Mouse (Mus musculus) embryonic facial prominence, embryonic 11.5 days (tissue): ENCODE measurements around the gene Coro2a. TPM values are rescaled to one million over a fixed set of nuclear protein-coding genes. Genes with fewer than 3 reads are reported as not detected.

Experiments
- ATAC-seq: fragments of 200-750 bp; cut with Nextera tagmentation; replicated peaks from 2 replicates; pipeline ENCODE4 v1.8.0; 2017; ENCODE audit warnings: low read depth; ENCODE audit not compliant: insufficient number of reproducible peaks, low FRiP score, low TSS enrichment
- DNase-seq: peaks from one replicate; pipeline ENCODE4 v3.0.0-alpha.2; 2015; ENCODE audit warnings: low spot score
- H3K27ac ChIP-seq: fragments of 300-500 bp; sonication (generic); replicated peaks from 2 replicates; pipeline ENCODE4 v1.5.1; 2014; ENCODE audit warnings: mild to moderate bottlenecking, low read depth, low read length, control low read depth
- H3K27me3 ChIP-seq: fragments of 300-500 bp; sonication (generic); 2 replicates; pipeline ENCODE4 v1.6.1; 2014; ENCODE audit warnings: mild to moderate bottlenecking, low read length, moderate library complexity, mixed read lengths; ENCODE audit not compliant: control insufficient read depth, insufficient read depth
- H3K36me3 ChIP-seq: fragments of 300-500 bp; sonication (generic); replicated peaks from 2 replicates; pipeline ENCODE4 v1.6.1; 2014; ENCODE audit warnings: low read depth, mild to moderate bottlenecking, low read length, moderate library complexity, mixed read lengths; ENCODE audit not compliant: control insufficient read depth, insufficient read depth
- H3K4me1 ChIP-seq: fragments of 300-500 bp; sonication (generic); 2 replicates; pipeline ENCODE4 v1.6.1; 2014; ENCODE audit warnings: low read length, mixed read lengths; ENCODE audit not compliant: control insufficient read depth, insufficient read depth
- H3K4me2 ChIP-seq: fragments of 300-500 bp; sonication (generic); 2 replicates; pipeline ENCODE4 v1.6.1; 2014; ENCODE audit warnings: low read depth, mild to moderate bottlenecking, control low read depth, low read length, moderate library complexity
- H3K4me3 ChIP-seq: fragments of 300-500 bp; sonication (generic); 2 replicates; pipeline ENCODE4 v1.5.1; 2014; ENCODE audit warnings: low read depth, low read length, control low read depth
- H3K9ac ChIP-seq: fragments of 300-500 bp; sonication (generic); replicated peaks from 2 replicates; pipeline ENCODE4 v1.6.1; 2014; ENCODE audit warnings: mild to moderate bottlenecking, control low read depth, low read length
- H3K9me3 ChIP-seq: fragments of 300-500 bp; sonication (generic); replicated peaks from 2 replicates; pipeline ENCODE4 v1.6.1; 2016; ENCODE audit warnings: mild to moderate bottlenecking, low read length, inconsistent platforms, mixed read lengths; ENCODE audit not compliant: control insufficient read depth
- WGBS: fragments of 180-500 bp; shearing (Covaris S2); extraction: QIAGEN DNeasy Blood & Tissue Kit; methylation state at CpG from one replicate; pipeline ENCODE4 v1.1.7; 2014; 5-methylcytosine and 5-hydroxymethylcytosine counted together
- polyA plus RNA-seq: library from polyadenylated mRNA; unstranded; fragments of >200 nt; fragmentation: Nextera tagmentation; extraction: Ambion mirVana; gene quantifications from 2 replicates; pipeline ENCODE4 v1.2.1, GENCODE M21; 2014

Gene Coro2a
- polyA plus RNA-seq, 1 experiment from 2014 or later: 6.0 TPM

- Histone ChIP-seq H3K9ac (peak within 1 kb of the TSS; percentile 79), H3K4me2 (peak within 1 kb of the TSS; percentile 67), H3K36me3 (no peaks in the 10 kb centered on the region; the same call in none of the 2 replicates), H3K27me3 (no peaks in the 10 kb centered on the region), H3K4me3 (peak within 1 kb of the TSS; percentile 84), H3K9me3 (no peaks in the 10 kb centered on the region), H3K4me1 (no peaks in the 10 kb centered on the region), H3K27ac (0 out of 2 replicates have a peak within 1 kb of the TSS, but pooled peaks have one; percentile 47)
- under 1% methylated on average over 58 of the region's 58 CpGs for WGBS
- DNase-seq (peak; percentile 96), ATAC-seq (peak; percentile 94)
These were observed 112.7 kb downstream of the Coro2a start, which contains the start of gene Nans for GRCm38 (mm10) chr4:46489028-46489925. TSS of gene Nans (plus strand) at chr4:46489248.

- H3K9me3 ChIP-seq: no peaks in the 10 kb centered on the region
- no peak overlapping the region for H3K9ac ChIP-seq
- no peaks in the 10 kb centered on the region for H3K36me3 ChIP-seq
- no peak for ATAC-seq
- H3K4me1 ChIP-seq: no peaks in the 10 kb centered on the region
- no peak overlapping the region for H3K27ac ChIP-seq
- WGBS: 93% methylated on average over 5 of the region's 5 CpGs
- H3K4me3 ChIP-seq: no peak overlapping the region
- DNase-seq: no peak
- H3K27me3 ChIP-seq: no peaks in the 10 kb centered on the region
- H3K4me2 ChIP-seq: no peak overlapping the region
These were observed 114.7 kb downstream of the Coro2a start for GRCm38 (mm10) chr4:46487348-46487747.

Other genes starting within 250 kb of the Coro2a start
- 11.8 and 12.3 TPM in 2 replicates for gene Trmo, start 212.8 kb downstream of the Coro2a start, polyA plus RNA-seq
- 13.9 and 16.7 TPM in 2 replicates for gene Hemgn, start 188.7 kb downstream of the Coro2a start, polyA plus RNA-seq
- 327 and 354 TPM in 2 replicates for gene Anp32b, start 151.3 kb downstream of the Coro2a start, polyA plus RNA-seq
- 90.3 and 97.6 TPM in 2 replicates for gene Nans, start 113.0 kb downstream of the Coro2a start, polyA plus RNA-seq
- 2.0 and 2.7 TPM in 2 replicates for gene Trim14, start 66.1 kb downstream of the Coro2a start, polyA plus RNA-seq
- gene Tbc1d2, start 48.0 kb upstream of the Coro2a start, polyA plus RNA-seq: 1.3 and 1.6 TPM in 2 replicates